ENCODE assay signal across 25 mouse cellular contexts in genomic region chr11:6670826-6671225, GRCm38 (mm10). TPM values are rescaled to one million over a fixed set of nuclear protein-coding genes. Genes with fewer than 3 reads are reported as not detected.
"Had no signal": no experiment of that assay in that cellular context is flagged by ENCODE, and none has a peak within 500 bp of the region (broad histone marks: within the 10 kb centered on the region; RNA-seq: fewer than 3 reads in every experiment).

No protein-coding gene starts in this region.

- H3K36me3 ChIP-seq: limb, embryonic 12.5 days; limb, embryonic 15.5 days; midbrain, embryonic 13.5 days; neural tube, embryonic 13.5 days had no signal

- H3K4me3 ChIP-seq: layer of hippocampus, adult 2 months; limb, embryonic 12.5 days; limb, embryonic 15.5 days; midbrain, embryonic 13.5 days; myocyte; neural tube, embryonic 13.5 days had no signal

- H3K27ac ChIP-seq: hindbrain, postnatal 0 days; layer of hippocampus, adult 2 months; limb, embryonic 12.5 days; limb, embryonic 15.5 days; liver, embryonic 14.5 days; macrophage; midbrain, embryonic 13.5 days; neural tube, embryonic 13.5 days had no signal

- H3K9me3 ChIP-seq: limb, embryonic 12.5 days; limb, embryonic 15.5 days; midbrain, embryonic 13.5 days; neural tube, embryonic 13.5 days had no signal

- H3K9ac ChIP-seq: limb, embryonic 12.5 days; limb, embryonic 15.5 days; liver, embryonic 14.5 days; liver, postnatal 0 days; lung, embryonic 14.5 days; midbrain, embryonic 13.5 days; neural tube, embryonic 13.5 days had no signal

- H3K4me1 ChIP-seq: limb, embryonic 12.5 days; limb, embryonic 15.5 days; midbrain, embryonic 13.5 days; neural tube, embryonic 13.5 days had no signal

- H3K27me3 ChIP-seq: limb, embryonic 15.5 days; midbrain, embryonic 13.5 days; neural tube, embryonic 13.5 days had no signal

- H3K4me2 ChIP-seq: limb, embryonic 12.5 days; limb, embryonic 15.5 days; liver, embryonic 11.5 days; lung, embryonic 14.5 days; midbrain, embryonic 13.5 days; neural tube, embryonic 13.5 days had no signal

- ATAC-seq: hindbrain, postnatal 0 days; inflammation-experienced regulatory T-cells, adult 6 months; intestine, embryonic 16.5 days; liver, postnatal 0 days; lung, postnatal 0 days; midbrain, embryonic 13.5 days; midbrain, embryonic 16.5 days had no signal

- DNase-seq: left cerebral cortex, postnatal 4 days; liver, postnatal 0 days; lung, embryonic 14.5 days; thymus, adult 18-20 months; thymus, postnatal 36 days had no signal

RNA-seq across cellular contexts. Expression of gene Wap, which starts 32.4 kb away (rescaled TPM):
- polyA plus RNA-seq: hindbrain, postnatal 0 days; inflammation-experienced regulatory T-cells, adult 6 months; intestine, embryonic 16.5 days; large intestine, adult 2 months; limb, embryonic 12.5 days; limb, embryonic 15.5 days; liver, embryonic 11.5 days; liver, embryonic 14.5 days; liver, postnatal 0 days; lung, embryonic 14.5 days; lung, postnatal 0 days; macrophage; midbrain, embryonic 13.5 days; midbrain, embryonic 16.5 days; myocyte; neural tube, embryonic 13.5 days; small intestine, adult 2 months; spleen, adult 2 months; stomach, embryonic 16.5 days; testis, adult 2 months; urinary bladder, adult 2 months had no signal
